ENCODE assay signal across 7 mouse cellular contexts in the genomic region with DNA sequence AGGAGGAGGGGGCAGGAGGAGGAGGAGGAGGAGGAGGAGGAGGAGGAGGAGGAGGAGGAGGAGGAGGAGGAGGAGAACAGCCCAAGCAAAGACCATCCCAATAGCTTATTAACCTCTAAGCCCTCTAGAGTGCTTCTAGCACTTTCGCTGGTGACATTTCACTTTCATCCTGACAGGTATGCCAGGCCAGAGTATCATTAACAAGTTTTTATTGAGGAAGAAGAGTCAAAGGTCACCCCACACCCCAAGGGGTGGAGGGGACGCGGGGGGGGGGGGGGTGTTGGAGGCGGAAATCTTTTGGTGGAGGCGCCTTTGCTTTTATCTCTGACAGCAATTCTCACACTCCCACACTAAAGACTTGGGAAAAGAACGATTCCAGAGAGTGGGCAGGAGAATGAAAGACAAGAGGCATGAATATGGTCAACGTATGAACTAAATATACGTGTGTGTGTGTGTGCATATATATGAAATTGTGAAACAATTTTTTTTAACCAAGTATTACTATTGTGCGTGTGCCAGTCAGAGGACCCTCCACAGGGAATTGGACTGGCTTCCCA. TPM values are rescaled to one million over a fixed set of nuclear protein-coding genes. Genes with fewer than 3 reads are reported as not detected.
DNase-seq lines count a peak whose midpoint lies in the region; ATAC-seq and TF ChIP-seq lines count a peak whose summit lies in the region.

No protein-coding gene starts in this region.

- peak overlapping the region; percentile 62; the same call in 1 of the 2 replicates for H3K4me3 ChIP-seq in forebrain, embryonic 11.5 days (ENCODE audit: low read depth, low read length)
- peak overlapping the region; percentile 60; the same call in 1 of the 2 replicates for H3K4me3 ChIP-seq in intestine, postnatal 0 days (ENCODE audit: low read depth, low read length)
- peak overlapping the region; percentile 58; the same call in 1 of the 2 replicates for H3K4me3 ChIP-seq in neural tube, embryonic 14.5 days (ENCODE audit: low read depth, low read length)

- no peaks in the 10 kb centered on the region; the same call in 1 of the 2 replicates for H3K27me3 ChIP-seq in forebrain, embryonic 11.5 days (ENCODE audit: control insufficient read depth, insufficient read depth, low read length)
- H3K27me3 ChIP-seq in intestine, postnatal 0 days (replicated peaks; ENCODE audit: control insufficient read depth, insufficient read depth, low read length): peaks cover 19% of the 10 kb centered on the region; the same call in 1 of the 2 replicates
- H3K27me3 ChIP-seq in neural tube, embryonic 14.5 days (ENCODE audit: control insufficient read depth, insufficient read depth, low read length): no peaks in the 10 kb centered on the region

- WGBS in forebrain, embryonic 11.5 days: 71% methylated on average over 9 of the region's 9 CpGs
- WGBS in intestine, postnatal 0 days: 18% methylated on average over 9 of the region's 9 CpGs
- 27% methylated on average over 9 of the region's 9 CpGs for WGBS in neural tube, embryonic 14.5 days

- peak overlapping the region; percentile 74; the same call in 1 of the 2 replicates for H3K4me2 ChIP-seq in forebrain, embryonic 11.5 days (ENCODE audit: low read depth, low read length, severe bottlenecking)
- peak overlapping the region; percentile 95 for H3K4me2 ChIP-seq in intestine, postnatal 0 days (replicated peaks; ENCODE audit: low read depth)
- H3K4me2 ChIP-seq in neural tube, embryonic 14.5 days (ENCODE audit: low read depth, low read length): peak overlapping the region; percentile 68

- TF ChIP-seq CTCF in intestine, postnatal 0 days (IDR thresholded peaks at IDR 0.05; ENCODE audit: low read depth): no peak

- H3K4me1 ChIP-seq in forebrain, embryonic 11.5 days (replicated peaks; ENCODE audit: control insufficient read depth, insufficient read depth, low read length): 0 out of 2 replicates have a peak, but pooled peaks cover 2% of the 10 kb centered on the region
- H3K4me1 ChIP-seq in intestine, postnatal 0 days (replicated peaks; ENCODE audit: control insufficient read depth, insufficient read depth, low read length): no peaks in the 10 kb centered on the region
- H3K4me1 ChIP-seq in neural tube, embryonic 14.5 days (ENCODE audit: control insufficient read depth, insufficient read depth, low read length): no peaks in the 10 kb centered on the region

- intact Hi-C loops in left cerebral cortex, postnatal 14 days (cut with DNase I): no loop called here
- intact Hi-C loops in left cerebral cortex, postnatal 4 days (cut with DNase I): loop anchor here (5.0 kb wide), 1 partner anchor 42 kb away; the partner anchor contains the start of gene Cox20

- peak; percentile 14 to 45 for DNase-seq in left cerebral cortex, postnatal 14 days (ENCODE audit: low spot score in 2 of 2)
- DNase-seq in left cerebral cortex, postnatal 4 days: no peak
- DNase-seq in forebrain, embryonic 11.5 days (ENCODE audit: low spot score): no peak
- DNase-seq in urinary bladder, adult 2 months (ENCODE audit: low spot score): no peak
- no peak for DNase-seq in B cell, adult 2 months

- H3K9me3 ChIP-seq in forebrain, embryonic 11.5 days (ENCODE audit: control insufficient read depth, low read length): no peaks in the 10 kb centered on the region
- H3K9me3 ChIP-seq in intestine, postnatal 0 days (ENCODE audit: control insufficient read depth): no peaks in the 10 kb centered on the region
- no peaks in the 10 kb centered on the region for H3K9me3 ChIP-seq in neural tube, embryonic 14.5 days (ENCODE audit: control insufficient read depth, low read length)

- ATAC-seq in forebrain, embryonic 11.5 days (replicated peaks; ENCODE audit: low FRiP score): no peak
- ATAC-seq in intestine, postnatal 0 days: peak; percentile 83
- no peak for ATAC-seq in neural tube, embryonic 14.5 days (ENCODE audit: low read depth)

- no peak overlapping the region for H3K9ac ChIP-seq in forebrain, embryonic 11.5 days (ENCODE audit: low read length)
- no peak overlapping the region for H3K9ac ChIP-seq in intestine, postnatal 0 days (ENCODE audit: low read depth, low read length)
- H3K9ac ChIP-seq in neural tube, embryonic 14.5 days (replicated peaks; ENCODE audit: low read depth, low read length): no peak overlapping the region

- H3K36me3 ChIP-seq in forebrain, embryonic 11.5 days (ENCODE audit: control insufficient read depth, insufficient read depth, low read length): no peaks in the 10 kb centered on the region
- no peaks in the 10 kb centered on the region; the same call in 1 of the 2 replicates for H3K36me3 ChIP-seq in intestine, postnatal 0 days (ENCODE audit: control insufficient read depth, insufficient read depth)
- H3K36me3 ChIP-seq in neural tube, embryonic 14.5 days (ENCODE audit: control insufficient read depth, insufficient read depth, low read length): no peaks in the 10 kb centered on the region

- H3K27ac ChIP-seq in forebrain, embryonic 11.5 days (ENCODE audit: low read depth, low read length): no peak overlapping the region
- H3K27ac ChIP-seq in intestine, postnatal 0 days (ENCODE audit: low read depth, low read length): no peak overlapping the region
- no peak overlapping the region for H3K27ac ChIP-seq in neural tube, embryonic 14.5 days (ENCODE audit: low read depth, low read length)

RNA-seq across cellular contexts. Expression of gene Cox20, which starts 43.7 kb away (rescaled TPM):
- 10 to 100 TPM; 29.4 to 29.6 TPM for total RNA-seq in left cerebral cortex, postnatal 14 days (2021)
- 10 to 100 TPM; 43.5 to 54.6 TPM for total RNA-seq in left cerebral cortex, postnatal 4 days (2021)
- polyA plus RNA-seq in forebrain, embryonic 11.5 days (2014; fragmentation: Nextera tagmentation; extraction: Ambion mirVana): 111 and 112 TPM in 2 replicates
- polyA plus RNA-seq in intestine, postnatal 0 days (2015; fragmentation: Nextera tagmentation; extraction: Ambion mirVana): 146 and 148 TPM in 2 replicates
- 105 and 107 TPM in 2 replicates for polyA plus RNA-seq in neural tube, embryonic 14.5 days (2014; fragmentation: Nextera tagmentation; extraction: Ambion mirVana)
- 77.2 and 84.8 TPM in 2 replicates for polyA plus RNA-seq in urinary bladder, adult 2 months (2012; rRNA removed)

Comparison
In these comparisons a context has a peak if more than half of its experiments do, and no peak if none do; other contexts are left out.
1. DNase-seq: peak in left cerebral cortex, postnatal 14 days (2 of 2); none in left cerebral cortex, postnatal 4 days (single experiment), forebrain, embryonic 11.5 days (single experiment), urinary bladder, adult 2 months (single experiment) and B cell, adult 2 months (0 of 2).
2. Peak in every context shown above with its lines, with median percentiles within 50 percentile points of each other: H3K4me2 ChIP-seq and H3K4me3 ChIP-seq.